Mouse (Mus musculus) left cerebral cortex, postnatal 4 days (tissue): ENCODE data around the gene Pcnx3. TPM values are rescaled to one million over a fixed set of nuclear protein-coding genes. Genes with fewer than 3 reads are reported as not detected.
A peak's percentile ranks its signal among the peaks of the same experiment; 100 is the strongest.

Experiments
- DNase-seq: peaks from one replicate; pipeline ENCODE4 v3.0.0-alpha.2; 2022
- intact Hi-C: fragments of 180-260 bp; cut with DNase I; formaldehyde crosslinking; loops from one replicate; pipeline ENCODE4 v1.15.1; 2025
- total RNA-seq, 2 experiments: library from RNA; stranded (reverse); gene quantifications; 2 replicates each; pipeline ENCODE4 v1.2.3; 2021

The Pcnx3 gene
- total RNA-seq, 2 experiments from 2014 or later, result 87.7 to 91.7 TPM

DNA sequence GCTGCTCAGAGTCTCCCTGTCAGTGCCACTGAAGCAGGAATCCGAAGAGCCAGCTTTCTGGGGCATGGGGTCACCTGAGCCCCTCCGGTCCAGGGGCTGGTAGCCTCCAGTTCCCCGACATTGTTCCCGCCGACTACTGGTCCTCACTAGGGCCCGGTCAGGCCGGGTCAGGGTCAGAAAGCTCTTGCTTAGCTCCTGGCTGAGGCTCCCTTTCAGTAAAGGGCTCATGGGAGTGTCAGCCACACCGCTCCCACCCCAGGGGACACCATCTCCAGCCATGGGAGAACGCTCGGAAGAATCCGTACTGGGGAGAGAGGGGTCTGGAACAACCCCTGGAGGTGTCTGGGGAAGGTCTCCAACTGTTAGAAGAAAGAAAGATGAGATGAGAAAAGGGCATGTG is 2.8 kb downstream of the Pcnx3 start:
- no peak for DNase-seq
- intact Hi-C loops, result no loop called here

DNA sequence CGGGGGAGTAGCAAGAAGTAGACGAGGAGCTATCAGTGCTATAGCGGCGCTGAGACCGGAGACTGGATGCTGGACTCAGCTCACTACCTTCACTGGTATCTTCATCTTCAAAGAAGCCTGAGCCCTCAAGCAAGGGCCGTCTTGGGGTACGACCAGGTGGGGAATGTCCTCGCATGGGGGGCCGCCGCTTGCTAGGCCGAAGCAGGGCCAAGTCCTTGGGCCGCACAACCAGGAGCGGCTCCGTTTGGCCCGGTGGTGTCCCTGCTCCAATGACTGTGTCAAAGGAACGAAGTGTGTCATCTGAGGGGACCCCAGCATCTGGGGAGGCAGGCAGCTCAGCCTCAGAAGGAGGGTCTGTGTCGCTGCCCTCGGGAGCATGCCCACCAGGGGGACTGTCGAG is 3.3 kb downstream of the Pcnx3 start:
- DNase-seq, result no peak
- intact Hi-C loops, result no loop called here

- DNase-seq, result no peak
- intact Hi-C loops, result no loop called here
These were observed 3.7 kb downstream of the Pcnx3 start for GRCm38 (mm10) chr19:5684985-5685384.

DNA sequence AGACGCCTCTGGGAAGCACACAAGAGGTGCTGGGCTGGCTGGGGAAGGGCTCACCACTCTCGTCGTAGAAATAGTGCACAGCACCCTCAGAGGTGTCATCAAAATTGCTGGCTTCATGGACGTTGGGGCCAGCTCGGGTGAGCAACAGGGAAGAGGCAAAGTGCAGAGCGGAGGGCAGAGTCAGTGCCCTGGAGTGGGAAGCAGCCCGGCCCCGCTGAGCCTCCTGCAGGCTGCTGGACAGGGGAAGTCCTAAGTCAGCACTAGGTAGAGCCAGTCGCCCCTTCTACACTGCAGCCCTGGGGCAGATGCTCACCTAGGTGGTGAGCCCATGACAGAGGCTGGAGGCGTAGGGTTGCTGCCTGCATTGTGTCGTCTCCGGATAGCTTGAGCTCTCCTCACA is 4.5 kb downstream of the Pcnx3 start:
- no peak for DNase-seq
- intact Hi-C loops, result no loop called here

GRCm38 (mm10) chr19:5680432-5680831 is 8.3 kb downstream of the Pcnx3 start:
- DNase-seq, result no peak
- intact Hi-C loops, result no loop called here

- DNase-seq, result no peak
- intact Hi-C loops, result no loop called here
These were observed 20.3 kb downstream of the Pcnx3 start for GRCm38 (mm10) chr19:5668372-5668771.

DNA sequence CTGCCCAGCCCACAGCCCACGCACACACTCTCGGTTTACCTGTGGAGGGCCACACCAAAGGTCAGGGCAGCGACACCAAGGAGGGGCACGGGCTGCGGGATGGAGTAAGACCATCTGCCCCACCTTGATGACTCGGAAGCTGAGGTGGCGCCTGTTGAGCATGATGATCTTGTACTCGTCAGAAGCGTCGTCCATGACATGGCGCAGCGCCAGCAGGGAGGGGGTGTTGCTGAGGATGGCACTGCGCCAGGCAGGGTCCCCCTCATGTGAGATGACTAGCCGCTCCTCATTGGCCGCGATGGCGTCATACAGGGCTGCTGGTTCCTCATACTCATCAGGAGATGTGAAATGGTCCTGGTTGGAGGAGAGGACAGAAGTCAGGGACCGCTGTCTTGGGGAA is 22.3 kb downstream of the Pcnx3 start:
- intact Hi-C loops, result no loop called here
- DNase-seq, result no peak

- intact Hi-C loops, result no loop called here
- no peak for DNase-seq
These were observed 23.2 kb downstream of the Pcnx3 start for GRCm38 (mm10) chr19:5665465-5665864.

DNA sequence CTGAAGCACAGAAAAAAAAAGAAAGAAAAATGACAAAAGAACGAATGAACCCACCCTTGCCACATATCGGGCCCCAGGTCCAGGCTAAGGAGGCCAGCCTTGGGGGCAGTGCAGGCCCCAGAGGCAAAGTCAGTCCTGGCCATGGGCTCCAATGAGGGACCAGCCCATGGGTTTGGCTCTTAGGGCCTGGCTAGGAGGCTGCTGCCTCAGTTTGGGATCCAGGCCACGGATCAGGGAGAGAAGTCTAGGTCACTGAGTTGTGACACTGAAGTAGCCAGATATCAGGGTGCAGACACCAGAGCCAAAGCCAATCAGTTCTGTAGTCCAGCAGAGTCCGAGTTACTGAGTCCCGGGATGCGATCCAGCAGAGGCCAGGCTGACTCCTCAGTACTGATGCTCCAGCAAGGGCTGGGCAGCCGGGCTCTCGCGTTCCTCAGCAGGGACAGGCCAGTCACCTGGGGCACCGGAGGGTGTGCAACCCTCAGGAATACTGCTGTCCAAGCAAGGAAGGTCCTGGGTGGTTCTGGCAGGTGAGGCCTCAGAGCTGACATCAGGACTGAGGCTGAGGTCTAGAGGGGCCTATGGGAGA is 23.9 kb downstream of the Pcnx3 start:
- intact Hi-C loops, result no loop called here
- no peak for DNase-seq

GRCm38 (mm10) chr19:5662981-5663913 is 25.5 kb downstream of the Pcnx3 start, which contains the start of gene Sipa1:
Gene Sipa1, minus strand, starts transcription at chr19:5663707.
- intact Hi-C loops, result no loop called here
- peak; percentile 80 for DNase-seq

GRCm38 (mm10) chr19:5662310-5662709 is 26.4 kb downstream of the Pcnx3 start:
- no peak for DNase-seq
- intact Hi-C loops, result no loop called here

- intact Hi-C loops, result no loop called here
- no peak for DNase-seq
These were observed 27.6 kb downstream of the Pcnx3 start for GRCm38 (mm10) chr19:5660942-5661751.

- intact Hi-C loops, result no loop called here
- DNase-seq, result no peak
These were observed 33.9 kb downstream of the Pcnx3 start for GRCm38 (mm10) chr19:5654720-5655298.

DNA sequence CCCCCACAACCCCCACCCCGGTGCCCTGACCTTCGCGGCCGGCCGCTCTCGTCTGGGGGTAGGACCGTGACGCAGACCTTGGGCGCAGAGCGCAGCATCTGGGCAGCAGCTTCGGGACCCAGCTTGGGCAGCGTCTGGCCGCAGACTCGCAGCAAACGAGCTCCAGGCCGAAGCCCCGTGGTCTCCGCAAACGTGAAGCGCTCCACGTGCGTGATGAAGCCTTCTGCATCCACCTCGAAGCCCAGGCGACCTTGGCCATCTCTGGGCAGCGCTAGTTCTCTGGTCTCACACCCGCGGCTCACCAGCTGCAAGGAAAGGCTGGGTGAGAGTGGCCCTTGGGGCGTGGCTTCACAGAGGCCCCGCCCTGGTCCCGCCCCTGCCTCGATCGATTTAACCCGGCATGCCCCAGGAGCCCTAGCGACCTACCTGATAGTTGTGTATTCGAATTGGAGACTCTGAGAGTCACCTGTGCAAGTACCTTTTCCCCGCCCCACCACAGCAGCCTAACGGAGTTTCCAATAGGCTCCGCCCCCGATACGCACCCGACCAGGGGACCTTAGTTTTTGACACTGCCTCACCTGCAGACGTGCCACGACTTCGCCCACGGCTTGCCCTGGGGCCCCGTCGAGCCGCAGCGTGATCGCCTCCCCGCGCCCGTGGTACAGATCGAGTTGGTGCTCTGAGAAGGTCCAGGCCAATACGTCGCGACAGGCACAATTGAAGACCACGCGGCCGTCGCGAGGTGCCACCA is 34.6 kb downstream of the Pcnx3 start:
- intact Hi-C loops, result no loop called here

GRCm38 (mm10) chr19:5652570-5652969 is 36.1 kb downstream of the Pcnx3 start:
- intact Hi-C loops, result no loop called here

More for the DNA sequence above, 34.6 kb downstream of the Pcnx3 start:
- DNase-seq, result no peak

GRCm38 (mm10) chr19:5651502-5652274 is 37.0 kb downstream of the Pcnx3 start:
- intact Hi-C loops, result no loop called here
- DNase-seq, result no peak

More at GRCm38 (mm10) chr19:5652570-5652969, 36.1 kb downstream of the Pcnx3 start:
- no peak for DNase-seq

DNA sequence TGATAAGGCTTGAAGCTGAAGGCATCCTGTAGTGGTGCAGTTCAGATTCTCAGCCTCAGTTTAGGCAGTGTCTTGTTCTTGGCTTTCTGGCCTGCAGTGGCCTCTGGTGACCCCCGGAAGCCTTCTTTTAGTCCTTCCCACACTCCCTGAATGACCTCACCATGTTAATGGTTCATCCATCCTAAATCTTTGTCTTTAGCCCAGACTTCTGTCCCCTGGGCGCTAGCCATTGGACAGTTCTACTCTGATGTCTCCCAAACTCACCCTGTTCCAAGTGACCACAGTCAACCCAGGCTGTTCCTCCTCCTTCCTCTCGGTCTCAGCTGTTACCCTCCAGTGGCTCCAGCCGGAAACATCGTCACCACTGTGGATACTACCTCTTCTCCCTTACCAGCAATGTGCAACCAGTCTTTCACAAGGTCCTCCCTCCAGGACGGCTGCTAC is 39.4 kb downstream of the Pcnx3 start:
- intact Hi-C loops, result no loop called here
- DNase-seq, result no peak

- intact Hi-C loops, result no loop called here
- DNase-seq, result peak; percentile 76
These were observed 40.1 kb downstream of the Pcnx3 start for GRCm38 (mm10) chr19:5648401-5649297.
